Mouse (Mus musculus) layer of hippocampus, postnatal 25 days (tissue): ENCODE results near the gene Tmem116. TPM values are rescaled to one million over a fixed set of nuclear protein-coding genes. Genes with fewer than 3 reads are reported as not detected.
"Not testable (repeated sequence)": the region's sequence is repeated elsewhere in the genome, so short reads cannot be mapped to it uniquely, and the experiment has no call there.

Experiments used
- DNase-seq, 2 experiments: peaks; one replicate each; pipeline ENCODE4 v3.0.0; 2022; ENCODE audit warnings: mixed read lengths in 2 of 2, low spot score in 1 of 2; ENCODE audit errors: extremely low spot score in 1 of 2
- total RNA-seq, 2 experiments: library from RNA; stranded (reverse); gene quantifications; 2 replicates each; pipeline ENCODE4 v1.2.3; 2021

Tmem116 gene
- total RNA-seq, 2 experiments from 2014 or later, result 6.6 to 9.3 TPM

DNA sequence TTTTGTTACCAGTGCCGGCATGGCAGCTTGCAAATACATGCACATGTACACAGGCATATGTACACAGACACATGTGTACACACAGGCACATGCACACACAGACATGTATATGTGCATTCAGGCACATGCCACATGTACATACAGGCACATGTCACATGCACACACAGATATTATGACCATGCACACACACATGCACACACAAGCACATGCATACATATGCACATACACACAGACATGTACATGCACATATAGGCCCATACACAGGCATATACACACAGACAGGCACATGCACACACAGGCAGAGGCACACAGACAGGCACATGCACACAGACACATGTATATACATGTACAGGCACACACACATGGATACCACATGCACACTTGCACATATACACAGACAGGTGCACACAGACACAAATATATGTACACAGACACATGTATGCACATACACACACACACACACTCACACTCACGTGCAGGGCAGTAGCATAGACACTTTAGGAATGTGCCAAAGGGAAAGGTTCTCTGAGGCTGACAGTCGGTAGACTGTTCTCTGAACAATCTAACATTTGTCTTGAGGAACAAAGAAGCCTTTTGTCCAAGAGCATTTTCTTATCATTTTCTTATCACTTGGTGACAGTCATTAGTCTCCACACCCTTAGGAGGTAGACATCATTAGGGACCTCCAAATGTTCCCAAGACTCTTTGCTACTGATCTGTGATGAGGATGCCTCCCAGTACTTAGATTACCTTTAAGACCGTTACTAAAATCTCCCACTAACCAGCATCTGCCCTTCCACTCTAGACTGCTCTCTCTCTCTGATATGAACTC is 9.9 kb downstream of the Tmem116 start:
- no peak for DNase-seq

- DNase-seq, result no peak
These were observed 10.4 kb downstream of the Tmem116 start for GRCm38 (mm10) chr5:121462171-121462502.

- DNase-seq, result no peak
These were observed 11.3 kb downstream of the Tmem116 start for GRCm38 (mm10) chr5:121462967-121463366.

DNA sequence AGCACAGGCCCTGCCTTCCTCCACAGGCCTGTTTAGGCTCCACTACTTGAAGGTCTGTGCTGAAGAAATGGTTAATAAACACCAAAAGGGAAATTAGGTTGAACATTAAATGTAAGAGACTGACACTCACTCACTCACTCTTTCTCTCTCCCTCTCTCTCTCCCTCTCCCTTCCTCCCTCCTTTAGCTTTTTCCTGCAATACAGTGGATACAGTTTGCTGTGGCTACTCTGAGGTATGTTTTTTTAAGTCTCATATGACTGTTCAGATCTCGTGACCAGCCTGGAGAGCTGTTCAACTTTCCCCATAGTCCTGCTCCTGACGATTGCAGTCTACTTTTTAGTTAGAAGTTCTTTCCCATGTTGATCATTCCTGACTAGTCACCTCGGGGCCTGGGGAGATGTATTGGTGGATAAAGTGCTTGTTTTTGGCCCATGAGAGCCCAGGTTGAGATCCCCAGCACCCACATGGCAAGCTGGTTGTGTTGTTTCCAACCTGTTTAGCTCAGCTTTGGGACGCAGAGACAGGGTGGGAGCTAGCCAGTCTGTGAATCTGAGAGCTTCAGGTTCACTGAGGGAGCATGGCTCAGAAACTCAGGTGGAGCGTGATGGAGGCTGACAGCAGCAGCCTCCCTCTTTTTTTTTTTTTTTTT is 12.0 kb downstream of the Tmem116 start:
- DNase-seq, result no peak

GRCm38 (mm10) chr5:121469566-121469965 is 17.9 kb downstream of the Tmem116 start:
- no peak for DNase-seq

DNA sequence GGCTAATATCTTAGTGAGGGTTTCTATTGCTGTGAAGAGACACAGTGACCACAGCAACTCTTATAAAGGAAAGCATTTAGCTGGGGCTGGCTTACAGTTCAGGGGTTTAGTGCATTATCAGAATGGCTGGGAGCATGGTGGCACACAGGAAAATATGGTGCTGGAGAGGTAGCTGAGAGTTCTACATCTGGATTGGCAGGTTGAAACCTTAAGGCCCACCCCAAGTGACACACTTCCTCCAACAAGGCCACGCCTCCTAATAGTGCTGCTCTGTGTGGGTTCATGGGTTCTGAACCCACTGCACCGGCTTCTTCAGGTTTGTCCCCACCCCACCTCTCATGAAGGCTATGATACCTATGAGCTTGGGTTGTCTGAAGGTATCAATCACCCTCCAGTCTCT is 20.7 kb downstream of the Tmem116 start:
- no peak for DNase-seq

DNA sequence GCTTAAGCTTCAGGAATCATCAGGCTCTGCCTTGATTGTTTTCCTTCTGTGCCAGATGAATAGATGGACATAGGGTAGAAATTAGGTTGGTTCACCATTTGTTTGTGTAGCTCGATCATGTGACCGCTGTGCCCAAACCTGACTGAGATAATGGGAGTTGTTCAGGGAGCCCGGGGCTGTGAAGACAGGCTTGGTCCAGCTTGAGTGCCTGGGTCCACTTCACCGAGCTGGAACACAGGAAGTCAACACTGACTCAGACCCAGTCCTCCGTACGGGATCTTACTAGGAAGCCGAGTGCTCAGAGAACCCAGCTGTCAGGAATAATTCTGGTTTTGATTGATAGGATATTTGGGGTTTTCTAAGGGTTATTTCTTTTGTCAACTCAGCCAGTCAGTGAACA is 22.9 kb downstream of the Tmem116 start:
- DNase-seq, result no peak

DNA sequence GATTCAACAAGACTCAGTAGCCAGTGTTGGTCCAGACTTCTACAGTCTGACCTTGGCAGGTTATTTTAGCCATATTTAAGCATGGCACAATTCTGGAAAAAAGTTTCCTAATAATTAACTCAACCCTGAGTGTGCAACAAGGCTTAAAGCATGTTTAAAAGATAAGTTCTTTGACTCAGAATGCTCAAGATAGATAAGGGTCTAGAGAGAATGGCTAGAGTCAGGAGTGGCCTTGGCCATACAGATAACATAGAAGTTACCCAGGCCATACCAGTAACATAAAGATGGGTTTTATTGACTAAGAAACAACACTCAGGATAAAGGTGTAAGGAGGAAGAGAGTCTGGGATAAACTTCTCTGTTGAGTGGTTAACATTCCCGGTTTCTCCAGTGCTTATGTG is 24.3 kb downstream of the Tmem116 start:
- DNase-seq, result no peak

DNA sequence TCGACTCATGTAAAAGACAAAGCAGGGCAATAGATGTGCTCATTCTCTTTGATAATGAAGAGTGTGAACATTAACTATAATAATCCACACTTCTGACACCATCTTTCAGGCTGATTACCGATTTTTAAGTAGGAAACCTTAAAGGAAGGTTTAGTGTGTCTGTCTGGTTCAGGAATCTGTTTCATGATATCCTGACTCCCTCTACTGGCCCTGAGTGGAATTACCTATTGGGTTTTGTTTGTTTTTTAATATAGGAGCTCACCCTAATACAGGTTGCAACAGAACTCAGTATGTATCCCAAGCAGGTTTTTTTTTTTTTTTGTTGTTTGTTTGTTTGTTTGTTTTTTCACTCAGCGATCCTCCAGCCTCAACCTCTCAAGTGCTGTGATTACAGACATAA is 26.0 kb downstream of the Tmem116 start:
- DNase-seq, result no peak

GRCm38 (mm10) chr5:121484801-121485200 is 33.1 kb downstream of the Tmem116 start:
- no peak for DNase-seq

DNA sequence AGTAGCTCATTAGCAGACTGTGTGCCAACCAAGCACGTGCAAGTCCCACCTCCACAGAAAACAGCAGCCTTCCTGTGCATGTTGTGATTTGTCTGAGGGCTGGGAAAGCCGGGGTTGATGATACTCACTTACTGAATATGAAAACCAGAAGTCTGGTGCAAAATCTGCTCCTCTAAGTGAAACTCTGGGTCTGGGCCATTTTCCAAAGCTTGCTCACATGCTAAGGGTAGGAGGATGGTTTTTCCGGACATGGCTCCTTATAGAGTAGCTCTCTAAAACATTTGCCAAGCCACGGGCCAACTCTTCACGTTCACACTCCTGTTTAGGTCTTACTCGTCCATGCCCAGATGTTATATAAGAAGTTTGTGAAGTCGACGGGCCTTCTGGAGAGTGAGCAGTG is 41.6 kb downstream of the Tmem116 start:
- DNase-seq, result peak in 1 of 2 experiments; percentile 11

DNA sequence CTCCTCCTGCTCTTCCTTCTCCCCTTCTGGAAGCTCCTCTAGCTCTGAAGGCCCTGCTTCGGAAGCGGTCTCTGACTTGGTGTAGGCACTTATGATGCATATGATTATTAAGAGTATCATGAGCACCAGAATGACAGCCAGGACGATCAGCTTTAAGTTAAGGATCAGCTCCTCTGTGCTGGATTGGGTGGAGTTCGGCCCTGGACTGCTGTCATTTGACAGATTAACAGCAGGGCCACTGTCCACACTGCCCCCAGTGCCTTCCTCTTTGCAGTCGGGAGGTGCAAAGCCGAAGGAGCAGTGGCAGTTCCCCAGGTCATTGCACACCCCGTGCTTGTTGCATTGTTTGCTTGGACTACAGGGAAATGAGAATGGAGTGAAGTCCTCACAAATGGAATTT is 49.0 kb downstream of the Tmem116 start:
- DNase-seq, result no peak

DNA sequence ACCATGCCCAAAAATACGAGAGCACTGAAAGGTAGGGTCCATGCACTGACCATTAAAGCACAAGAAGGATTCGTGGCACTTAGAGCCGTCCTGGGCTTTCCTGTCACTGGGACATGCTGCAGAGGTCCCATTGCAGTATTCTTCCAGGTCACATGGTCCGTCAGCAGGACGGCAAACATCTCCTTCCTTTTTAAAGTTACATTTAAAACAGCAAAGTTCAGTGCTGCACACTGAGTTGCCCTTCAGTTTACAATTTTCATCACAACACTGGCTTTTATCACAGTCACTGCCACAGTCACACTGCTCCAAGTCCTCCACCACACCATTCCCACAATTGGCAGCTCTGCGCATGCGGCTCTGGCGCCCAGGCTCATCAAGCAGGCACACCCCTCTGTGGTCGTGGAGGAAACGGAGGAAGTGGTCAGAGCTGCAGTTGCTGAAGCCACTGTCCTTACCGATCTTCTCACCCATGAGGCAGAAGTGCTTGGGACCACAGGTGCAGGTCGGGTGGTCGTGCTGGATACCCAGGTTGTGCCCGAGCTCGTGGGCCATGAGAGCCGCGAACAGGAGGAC is 49.8 kb downstream of the Tmem116 start:
- not testable (repeated sequence) for DNase-seq

DNA sequence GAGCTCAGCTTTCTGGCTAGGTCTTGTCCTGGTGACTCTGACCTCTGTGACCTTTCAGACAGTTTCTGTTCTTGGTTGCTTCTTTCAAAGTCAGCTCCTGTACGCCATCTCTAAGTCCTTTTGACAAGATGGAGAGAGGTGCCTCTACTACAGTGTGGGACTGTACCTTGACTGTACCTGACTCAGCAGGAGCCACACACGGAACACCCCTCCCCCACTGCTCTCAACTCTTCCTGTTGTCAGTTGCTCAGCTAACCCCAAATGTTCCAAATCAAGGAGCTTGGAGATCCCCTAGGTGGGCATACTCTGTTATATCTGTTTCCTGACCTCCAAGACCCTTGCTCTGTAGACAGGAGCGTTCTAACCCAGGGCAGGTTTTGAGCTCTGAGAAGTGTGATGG is 51.5 kb downstream of the Tmem116 start, which contains the start of gene Adam1b:
TSS of gene Adam1b (minus strand) at position 205 of the 400 bp plus-strand sequence.
- DNase-seq, result no peak

DNA sequence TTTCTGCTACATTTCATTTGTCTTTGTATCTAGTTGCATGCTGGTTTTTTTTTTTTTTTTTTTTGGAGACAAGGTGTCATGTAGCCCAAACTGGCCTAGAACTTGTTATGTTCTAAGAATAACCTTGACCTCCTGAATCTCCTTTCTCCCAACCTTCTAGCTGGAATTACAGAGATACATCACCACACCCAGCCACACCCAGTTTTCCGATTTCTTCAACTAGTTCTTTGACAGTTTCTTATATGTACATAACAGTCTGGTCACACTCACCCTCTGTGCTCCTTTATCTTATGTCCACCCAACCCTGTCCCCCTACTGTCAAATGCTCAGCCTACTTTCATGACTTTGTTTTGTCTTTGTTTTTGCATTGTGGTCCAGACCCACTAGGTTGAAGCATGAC is 55.2 kb downstream of the Tmem116 start:
- no peak for DNase-seq

GRCm38 (mm10) chr5:121510009-121510408 is 58.3 kb downstream of the Tmem116 start:
- no peak for DNase-seq

DNA sequence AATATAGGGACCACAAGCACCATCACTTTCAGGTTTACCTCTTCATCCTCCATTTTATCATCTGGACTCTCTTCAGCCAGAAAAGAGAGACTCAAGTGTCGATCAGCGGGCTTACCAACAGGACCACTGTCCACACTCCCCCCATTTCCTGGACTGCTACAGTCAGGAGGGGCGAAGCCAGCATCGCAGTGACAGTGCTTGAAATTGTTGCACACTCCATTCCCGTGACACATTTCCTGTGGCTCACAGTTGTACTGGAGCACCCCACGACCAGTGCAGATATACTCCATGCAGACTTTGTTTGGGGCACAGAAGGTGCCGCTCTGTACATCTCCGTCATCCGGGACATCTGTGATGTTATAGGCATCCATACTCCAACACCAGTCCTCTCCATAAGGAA is 67.3 kb downstream of the Tmem116 start:
- DNase-seq, result no peak

DNA sequence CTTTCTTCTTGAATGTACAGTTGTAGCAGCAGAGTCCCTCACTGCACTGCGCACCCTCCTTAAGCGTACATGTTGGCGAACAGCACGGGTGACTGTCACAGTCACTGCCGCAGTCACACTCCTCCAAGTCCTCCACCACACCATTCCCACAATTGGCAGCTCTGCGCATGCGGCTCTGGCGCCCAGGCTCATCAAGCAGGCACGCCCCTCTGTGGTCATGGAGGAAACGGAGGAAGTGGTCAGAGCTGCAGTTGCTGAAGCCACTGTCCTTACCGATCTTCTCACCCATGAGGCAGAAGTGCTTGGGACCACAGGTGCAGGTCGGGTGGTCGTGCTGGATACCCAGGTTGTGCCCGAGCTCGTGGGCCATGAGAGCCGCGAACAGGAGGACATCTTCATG is 68.1 kb downstream of the Tmem116 start:
- DNase-seq, result not testable (repeated sequence)

DNA sequence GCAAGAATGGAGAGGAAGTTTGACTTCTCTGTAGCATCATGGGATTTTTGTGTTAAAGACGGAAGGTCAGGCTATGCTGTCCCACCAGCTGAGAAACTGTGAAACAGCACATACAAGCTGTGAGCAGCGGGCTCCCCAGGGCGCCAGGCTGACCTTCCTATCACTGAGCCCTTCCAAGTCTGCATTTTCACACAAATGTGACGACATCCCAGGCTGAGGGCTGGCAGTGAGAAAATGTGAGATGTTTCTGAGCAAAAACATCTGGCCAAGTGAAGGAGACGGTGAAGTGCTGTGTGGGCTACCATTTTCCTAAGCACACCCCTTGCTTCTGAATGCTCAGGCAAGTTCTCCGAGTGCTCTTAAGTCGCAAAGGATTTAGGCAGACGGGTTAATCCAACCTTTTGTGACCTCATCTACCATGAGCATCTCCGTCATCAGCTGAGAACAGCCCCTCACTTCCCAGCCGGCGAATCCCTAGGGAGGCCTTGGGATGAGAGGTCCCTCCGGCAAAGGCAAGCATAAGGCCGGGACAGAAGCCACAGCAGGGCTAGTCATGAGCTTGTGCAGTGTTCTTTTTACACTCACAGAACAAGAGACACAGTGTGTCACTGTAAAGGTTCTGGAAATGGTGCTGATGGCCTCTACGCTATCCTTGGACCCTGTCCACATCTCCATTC is 74.2 kb downstream of the Tmem116 start:
- no peak for DNase-seq

DNA sequence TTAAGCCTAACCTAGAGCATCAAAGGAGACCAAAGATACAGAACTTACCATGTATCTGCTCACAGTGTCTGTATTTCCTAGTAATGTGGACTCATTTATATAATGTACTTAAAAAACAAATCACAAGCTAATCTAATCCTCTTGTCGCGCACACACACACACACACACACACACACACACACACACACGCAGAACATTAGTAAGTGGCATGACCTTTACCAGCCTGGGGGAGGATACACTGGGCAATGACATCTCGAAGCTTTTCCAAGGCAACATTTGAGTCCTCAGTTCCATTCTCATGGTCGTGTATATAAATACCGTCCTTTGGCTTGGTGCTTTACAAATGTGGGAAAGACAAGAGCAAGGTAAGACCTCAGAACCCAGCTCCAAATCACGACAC is 74.8 kb downstream of the Tmem116 start:
- no peak for DNase-seq

GRCm38 (mm10) chr5:121526961-121527360 is 75.3 kb downstream of the Tmem116 start:
- DNase-seq, result no peak
